Mouse (Mus musculus) neural tube, embryonic 10.5 days (tissue): ENCODE data around the gene Pak6.
A peak's percentile ranks its signal among the peaks of the same experiment; 100 is the strongest.

Source experiments
- DNase-seq: peaks from one replicate; pipeline ENCODE4 v3.0.0-alpha.2; 2017; ENCODE audit warnings: low spot score; ENCODE audit errors: extremely low spot score

Pak6 gene

DNA sequence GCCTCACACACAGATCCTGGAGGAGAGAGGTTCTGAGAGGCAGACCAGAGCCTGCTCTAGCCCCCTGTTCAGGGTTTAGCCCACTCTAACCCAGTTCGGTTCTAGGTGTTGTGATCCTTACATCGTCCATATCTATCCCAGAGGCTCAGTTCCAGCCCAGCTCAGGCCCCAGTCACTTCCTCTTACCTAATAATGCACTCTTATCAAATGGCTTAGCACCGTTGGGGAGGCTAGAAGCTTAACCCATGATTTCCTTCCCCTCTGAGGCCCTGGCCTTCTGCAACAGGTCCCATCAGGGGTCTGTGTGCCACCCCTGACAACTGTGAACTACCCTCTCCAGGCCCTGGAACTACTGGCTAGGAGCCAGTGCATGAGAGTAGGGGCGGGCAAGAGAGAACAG is 66.1 kb downstream of the Pak6 start:
- no peak for DNase-seq

- DNase-seq = no peak
These were observed 66.9 kb downstream of the Pak6 start for GRCm38 (mm10) chr2:118729816-118730621.

DNA sequence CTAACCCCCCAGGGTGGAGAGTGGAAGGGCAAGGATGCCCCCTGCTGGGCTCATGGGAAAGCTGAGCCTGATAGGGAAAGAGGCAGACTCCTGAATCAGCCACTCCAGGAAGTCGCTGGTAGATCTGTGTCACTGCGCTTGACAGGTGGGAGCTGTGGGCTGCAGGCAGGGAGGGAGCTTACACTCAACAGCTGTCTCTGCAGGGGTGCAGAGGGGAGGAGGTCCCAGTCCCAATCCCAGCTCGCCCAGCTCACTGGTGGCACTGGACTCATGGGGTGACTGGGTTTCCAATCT is 67.5 kb downstream of the Pak6 start:
- DNase-seq = no peak

- DNase-seq = no peak
These were observed 68.9 kb downstream of the Pak6 start for GRCm38 (mm10) chr2:118731981-118732380.

GRCm38 (mm10) chr2:118733341-118733740 is 70.2 kb downstream of the Pak6 start:
- DNase-seq = no peak

GRCm38 (mm10) chr2:118740341-118740740 is 77.2 kb downstream of the Pak6 start:
- no peak for DNase-seq

GRCm38 (mm10) chr2:118741183-118741582 is 78.1 kb downstream of the Pak6 start:
- DNase-seq = no peak

DNA sequence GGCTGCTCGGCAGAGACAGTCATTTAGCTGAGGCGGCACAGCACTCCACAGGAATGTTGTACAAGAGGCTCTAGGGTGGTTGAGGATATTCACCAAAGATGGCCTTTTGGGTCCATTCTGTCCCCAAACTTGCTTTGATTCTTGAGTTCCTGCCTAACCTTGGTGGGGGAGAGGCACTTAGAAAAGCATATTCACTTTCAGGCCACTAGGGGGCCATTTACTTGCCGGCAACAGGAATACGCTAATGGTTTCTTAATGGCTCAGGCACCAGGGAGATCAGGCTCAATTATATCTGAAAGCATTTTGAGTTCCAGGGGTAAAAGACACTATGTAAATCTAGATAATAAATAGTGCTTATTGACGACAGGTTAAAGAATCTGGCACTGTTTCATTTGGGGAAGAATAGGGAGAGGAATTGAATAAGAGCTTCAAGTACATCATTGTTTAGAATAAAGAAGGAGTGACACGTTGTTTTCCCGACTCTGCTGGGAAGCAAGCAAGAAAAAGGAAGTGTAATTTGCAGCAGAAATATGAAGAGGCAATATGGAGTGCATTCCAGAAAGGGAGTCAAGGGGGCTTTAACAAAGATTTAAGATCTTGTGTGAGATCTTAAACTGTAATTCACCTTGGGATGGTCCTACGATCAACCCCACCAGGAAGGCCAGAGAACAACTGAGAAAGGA is 80.3 kb downstream of the Pak6 start:
- DNase-seq = no peak

- no peak for DNase-seq
These were observed 81.5 kb downstream of the Pak6 start for GRCm38 (mm10) chr2:118744621-118745020.

DNA sequence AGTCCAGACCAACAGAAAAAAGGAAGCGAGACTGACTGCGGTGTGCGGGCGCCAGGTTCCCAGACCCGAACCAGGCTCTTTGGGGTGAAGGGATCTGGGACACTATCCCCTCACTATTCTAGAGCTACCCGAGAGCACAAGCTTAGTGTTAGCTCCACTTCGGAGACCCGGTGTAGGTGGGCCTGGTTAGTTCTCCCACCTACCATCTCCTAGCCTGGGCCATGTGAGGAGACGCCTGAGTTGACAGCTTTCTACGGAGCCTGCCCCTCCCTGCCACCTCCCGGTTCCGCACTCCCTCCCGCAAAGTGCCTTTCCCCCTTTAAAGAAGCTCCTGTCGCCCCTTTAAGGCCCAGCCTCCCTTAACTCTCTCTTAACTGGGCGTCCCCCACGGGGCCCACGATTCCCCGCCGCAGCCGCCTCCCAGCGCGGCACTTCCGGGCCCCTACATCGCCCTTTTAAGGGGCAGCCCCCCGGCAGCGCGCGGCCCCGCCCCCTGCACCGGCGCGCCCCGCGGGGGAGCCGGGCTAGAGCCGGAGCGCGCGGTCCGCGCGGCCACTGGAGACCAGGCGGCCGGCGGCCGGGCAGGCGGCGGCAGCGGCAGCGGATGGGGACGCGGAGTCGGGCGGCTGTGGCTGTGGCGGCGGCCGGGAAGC is 82.3 kb downstream of the Pak6 start, which contains the start of gene Inafm2:
Gene Inafm2, plus strand, starts transcription at position 527 of the 653 bp plus-strand sequence.
- DNase-seq = peak; percentile 89

DNA sequence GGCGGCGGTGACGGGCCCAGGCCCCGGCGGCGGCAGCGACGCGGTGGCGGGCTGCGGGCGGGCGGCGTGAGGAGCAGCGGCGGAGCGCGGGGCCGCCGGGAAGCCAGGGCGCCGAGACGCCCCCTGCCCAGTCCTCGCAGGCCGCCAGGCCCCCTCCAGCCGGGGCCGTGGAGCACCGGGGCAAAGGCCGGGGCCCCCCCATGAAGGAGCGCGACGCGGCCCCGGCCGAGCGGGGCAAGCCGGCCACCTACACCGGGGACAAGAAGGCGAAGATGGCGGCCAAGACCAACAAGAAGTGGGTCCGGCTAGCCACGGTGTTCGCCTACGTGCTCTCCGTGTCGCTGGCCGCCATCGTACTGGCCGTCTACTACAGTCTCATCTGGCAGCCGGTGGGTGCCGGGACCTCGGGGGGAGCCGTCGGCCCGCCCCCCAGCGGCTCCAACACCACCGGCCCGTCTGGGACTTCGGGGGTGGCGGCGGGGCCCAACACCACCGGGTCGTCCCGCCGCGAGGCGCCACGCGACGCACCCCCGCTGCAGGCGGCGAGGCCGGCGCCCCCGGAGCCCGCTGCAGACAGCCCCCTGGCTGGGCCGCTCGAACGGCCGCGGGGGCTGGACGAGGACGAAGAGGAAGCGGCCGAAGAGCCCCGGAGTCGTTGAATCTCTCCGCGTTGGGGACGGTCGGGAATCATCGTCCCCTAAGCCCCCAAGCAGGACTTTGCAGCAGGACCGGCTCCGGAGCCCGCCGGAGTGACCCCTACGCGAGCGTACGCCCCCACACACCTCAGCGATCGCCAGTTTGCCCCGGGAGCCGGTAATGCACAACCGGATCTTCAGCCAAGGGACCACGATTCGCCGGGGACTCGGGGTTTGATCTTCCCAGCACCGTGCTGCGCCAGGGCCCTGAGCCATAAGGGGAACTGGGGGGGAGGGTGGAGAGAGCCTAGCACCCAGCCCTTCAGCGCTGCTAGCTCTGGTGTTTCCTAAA is 83.1 kb downstream of the Pak6 start:
- peak; percentile 76 for DNase-seq

- no peak for DNase-seq
These were observed 84.3 kb downstream of the Pak6 start for GRCm38 (mm10) chr2:118747301-118747960.
